Mouse (Mus musculus): ENCODE data around the gene Ppp1r3c. TPM values are rescaled to one million over a fixed set of nuclear protein-coding genes. Genes with fewer than 3 reads are reported as not detected.

Gene Ppp1r3c
- 2.7 TPM for polyA plus RNA-seq (2015; fragmentation: Illumina TruSeq; extraction: RNeasy Lipid Tissue Mini Kit (QIAGEN cat#74804); ENCODE audit: insufficient read depth, low replicate concordance)

GRCm38 (mm10) chr19:36736537-36736936, at the start of gene Ppp1r3c:
Ppp1r3c (minus strand) TSS chr19:36736653.

Other genes starting within 250 kb of the Ppp1r3c start
- 2.8 TPM for gene Hectd2, start 182.0 kb downstream of the Ppp1r3c start, polyA plus RNA-seq (2015; fragmentation: Illumina TruSeq; extraction: RNeasy Lipid Tissue Mini Kit (QIAGEN cat#74804); ENCODE audit: insufficient read depth, low replicate concordance)
- gene Tnks2, start 97.6 kb upstream of the Ppp1r3c start, polyA plus RNA-seq (2015; fragmentation: Illumina TruSeq; extraction: RNeasy Lipid Tissue Mini Kit (QIAGEN cat#74804); ENCODE audit: insufficient read depth, low replicate concordance): 122 TPM
- gene Fgfbp3, start 183.0 kb upstream of the Ppp1r3c start, polyA plus RNA-seq (2015; fragmentation: Illumina TruSeq; extraction: RNeasy Lipid Tissue Mini Kit (QIAGEN cat#74804); ENCODE audit: insufficient read depth, low replicate concordance): 4.3 TPM
- gene Btaf1, start 189.4 kb upstream of the Ppp1r3c start, polyA plus RNA-seq (2015; fragmentation: Illumina TruSeq; extraction: RNeasy Lipid Tissue Mini Kit (QIAGEN cat#74804); ENCODE audit: insufficient read depth, low replicate concordance): 50.8 TPM